Mouse (Mus musculus) E14TG2a.4 (cell line): ENCODE data around the gene Gzmf.

Source experiments
- CTCF ChIP-seq: conservative IDR thresholded peaks from 2 replicates; pipeline ENCODE4 v1.5.1; 2014; ENCODE audit warnings: low read length
- NANOG ChIP-seq: IDR thresholded peaks from 2 replicates; pipeline ENCODE4 v1.6.1; 2014; ENCODE audit warnings: borderline replicate concordance, low read length, mixed read lengths

- TF ChIP-seq CTCF: no peak
- TF ChIP-seq NANOG: no peak
Observed at GRCm38 (mm10) chr14:56173396-56173795, 37.8 kb downstream of the Gzmf start.
